Mouse (Mus musculus) MEL (cell line): ENCODE data around the gene Eif4g1.

Experiments used
- CHD1 ChIP-seq: IDR thresholded peaks from 2 replicates; pipeline ENCODE4 v1.6.1; 2012; ENCODE audit warnings: low read depth, mild to moderate bottlenecking, inconsistent platforms, low read length, improper control_type of control experiment
- CTCF ChIP-seq, 3 experiments: IDR thresholded peaks in 2 of 3; conservative IDR thresholded peaks in 1 of 3; 2 replicates each; pipeline ENCODE4 v1.5.1; 2011 to 2012; ENCODE audit warnings: low read length in 3 of 3, low read depth in 2 of 3, mild to moderate bottlenecking in 2 of 3, improper control_type of control experiment in 1 of 3, inconsistent platforms in 1 of 3, mixed read lengths in 1 of 3, moderate library complexity in 1 of 3; ENCODE audit not compliant: control insufficient read depth in 1 of 3, insufficient read depth in 1 of 3, poor library complexity in 1 of 3, severe bottlenecking in 1 of 3
- ETS1 ChIP-seq: IDR thresholded peaks from 2 replicates; pipeline ENCODE4 v1.6.1; 2012; ENCODE audit warnings: low read depth, mild to moderate bottlenecking, inconsistent platforms, low read length, improper control_type of control experiment, moderate library complexity
- MYC ChIP-seq: IDR thresholded peaks from 2 replicates; pipeline ENCODE4 v1.6.1; 2011; ENCODE audit warnings: low read depth, mild to moderate bottlenecking, low read length, improper control_type of control experiment, moderate library complexity
- POLR2AphosphoS5 ChIP-seq: IDR thresholded peaks from 2 replicates; pipeline ENCODE4 v1.6.1; 2012; ENCODE audit warnings: low read depth, borderline replicate concordance, mild to moderate bottlenecking, inconsistent platforms, low read length, moderate library complexity, mixed read lengths

DNA sequence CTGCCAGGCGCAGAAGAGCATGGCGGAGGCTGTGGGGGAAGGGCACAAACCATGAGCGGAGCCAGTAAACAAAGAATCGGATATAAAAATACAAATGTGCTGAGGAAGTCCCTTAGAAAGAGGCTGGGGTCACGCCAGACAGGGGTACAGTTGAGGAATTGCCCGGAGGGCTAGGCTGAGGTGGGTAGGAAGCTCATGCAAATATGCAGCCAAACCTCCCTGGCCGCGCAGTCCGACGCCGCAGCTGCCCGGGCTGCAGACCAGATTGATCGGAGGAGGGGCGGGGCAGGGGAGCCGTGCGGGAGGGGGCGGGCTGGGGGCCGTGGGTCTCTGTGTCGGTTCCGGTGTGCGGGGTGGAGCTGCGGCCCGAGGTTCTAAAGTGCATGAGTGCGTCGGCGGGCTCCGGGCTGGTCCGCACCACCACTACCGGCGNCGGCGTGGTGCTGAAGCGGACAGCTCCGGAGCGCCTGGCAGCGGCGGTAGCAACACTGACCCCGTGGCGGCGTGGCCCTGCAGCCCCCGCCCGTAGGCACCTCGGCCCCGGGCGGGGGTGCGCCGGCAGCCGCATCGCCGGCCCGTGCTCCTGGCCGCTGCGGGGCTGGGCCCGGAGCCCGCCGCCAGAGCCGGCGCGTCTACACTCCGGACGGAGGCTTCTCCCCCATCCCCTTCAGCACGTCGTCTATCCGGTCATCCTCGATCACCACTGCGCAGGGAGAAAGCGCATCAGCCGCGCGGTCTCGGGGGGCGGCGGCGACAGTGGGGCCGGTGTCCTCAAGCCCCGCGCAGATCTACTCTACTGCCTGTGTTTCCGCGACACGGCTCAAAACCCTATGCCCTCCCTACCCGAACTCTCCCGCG lies 48.3 kb upstream of the Eif4g1 start:
- no peak for TF ChIP-seq CTCF (IDR thresholded peaks at IDR 0.05 in 2 of 3, conservative IDR thresholded peaks at IDR 0.05 in 1 of 3; ENCODE audit: control insufficient read depth in 1 of 3, insufficient read depth in 1 of 3, low read depth in 2 of 3, low read length in 3 of 3, poor library complexity in 1 of 3, severe bottlenecking in 1 of 3)
- TF ChIP-seq MYC, result no peak
- TF ChIP-seq POLR2AphosphoS5, result no peak
- no peak for TF ChIP-seq CHD1
- no peak for TF ChIP-seq ETS1
